8 mouse cellular contexts compared by ENCODE assay signal in the genomic region with DNA sequence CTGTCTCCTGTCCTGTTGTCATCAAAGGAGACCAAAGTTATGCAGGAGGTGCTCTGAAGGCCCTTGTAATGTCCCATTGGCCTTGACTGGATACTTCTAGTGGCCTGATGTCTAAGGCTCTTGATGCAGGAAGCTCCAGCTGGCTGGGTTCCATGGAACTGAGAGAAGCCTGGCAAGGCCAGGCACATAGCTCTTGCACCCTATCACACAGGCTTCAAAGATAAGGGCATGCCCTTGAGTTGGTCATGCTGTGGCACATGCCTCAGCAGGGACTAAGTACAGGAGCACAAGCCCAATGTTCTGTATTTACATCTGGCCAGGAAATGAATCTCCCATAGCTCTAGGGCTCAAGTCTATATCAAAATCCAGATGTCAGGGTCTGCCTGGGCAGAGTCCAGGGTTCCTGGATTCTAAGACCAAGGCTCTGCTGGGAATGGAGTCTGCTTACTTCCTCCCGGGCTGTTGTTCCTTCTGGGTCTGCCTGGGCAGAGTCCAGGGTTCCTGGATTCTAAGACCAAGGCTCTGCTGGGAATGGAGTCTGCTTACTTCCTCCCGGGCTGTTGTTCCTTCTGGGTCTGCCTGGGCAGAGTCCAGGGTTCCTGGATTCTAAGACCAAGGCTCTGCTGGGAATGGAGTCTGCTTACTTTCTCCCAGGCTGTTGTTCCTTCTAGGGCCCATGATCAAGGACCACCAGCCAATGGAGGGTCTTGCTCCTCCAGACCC. TPM values are rescaled to one million over a fixed set of nuclear protein-coding genes. Genes with fewer than 3 reads are reported as not detected.
A peak's percentile ranks its signal among the peaks of the same experiment; 100 is the strongest.
DNase-seq lines count a peak whose midpoint lies in the region; ATAC-seq and TF ChIP-seq lines count a peak whose summit lies in the region.
"Not testable (repeated sequence)": the region's sequence is repeated elsewhere in the genome, so short reads cannot be mapped to it uniquely, and the experiment has no call there.

No protein-coding gene starts in this region.

- not testable (repeated sequence) for H3K27ac ChIP-seq in MEL (ENCODE audit: control insufficient read depth, low read depth, low read length); intestine, embryonic 16.5 days (ENCODE audit: low read length); liver, embryonic 13.5 days
- H3K27ac ChIP-seq in heart, embryonic 15.5 days: peak overlapping the region; percentile 84

- ATAC-seq in heart, embryonic 15.5 days (replicated peaks; ENCODE audit: insufficient number of reproducible peaks, insufficient read depth, low FRiP score, low read depth): peak; percentile 89
- peak; percentile 86 for ATAC-seq in intestine, embryonic 16.5 days
- ATAC-seq in liver, embryonic 13.5 days (ENCODE audit: low read depth): 0 out of 2 replicates have a peak, but pooled peaks have one; percentile 29
- peak; percentile 88 for ATAC-seq in megakaryocyte-erythroid progenitor cell, adult 5-6 weeks (replicated peaks; ENCODE audit: low FRiP score, low TSS enrichment, poor library complexity, severe bottlenecking)

- H3K27me3 ChIP-seq in MEL (ENCODE audit: control insufficient read depth in 1 of 2, insufficient read depth in 2 of 2, low read length in 2 of 2); heart, embryonic 15.5 days; intestine, embryonic 16.5 days (replicated peaks; ENCODE audit: control insufficient read depth, insufficient read depth, low read length); liver, embryonic 13.5 days: not testable (repeated sequence)

- not testable (repeated sequence) for H3K9me3 ChIP-seq in MEL (replicated peaks; ENCODE audit: insufficient read depth, low read length); heart, embryonic 15.5 days (replicated peaks); intestine, embryonic 16.5 days (ENCODE audit: control insufficient read depth, low read length); liver, embryonic 13.5 days (replicated peaks)

- H3K4me2 ChIP-seq in heart, embryonic 15.5 days; intestine, embryonic 16.5 days (ENCODE audit: low read depth, low read length); liver, embryonic 13.5 days: not testable (repeated sequence)

- DNase-seq in MEL (ENCODE audit: low read depth, low spot score): peak; percentile 28
- DNase-seq in adrenal gland, postnatal 36 days: peak; percentile 92
- peak; percentile 99 for DNase-seq in heart, adult 11 months
- not testable (repeated sequence) for DNase-seq in liver, embryonic 13.5 days
- DNase-seq in testis, postnatal 14 days (ENCODE audit: low spot score): peak; percentile 78

- not testable (repeated sequence) for H3K4me1 ChIP-seq in MEL (ENCODE audit: control insufficient read depth in 1 of 2, insufficient read depth in 2 of 2, low read length in 2 of 2); intestine, embryonic 16.5 days (ENCODE audit: control insufficient read depth, insufficient read depth, low read length)
- peaks cover 28% of the 10 kb centered on the region for H3K4me1 ChIP-seq in heart, embryonic 15.5 days (replicated peaks)
- H3K4me1 ChIP-seq in liver, embryonic 13.5 days (replicated peaks): peaks cover 15% of the 10 kb centered on the region

- not testable (repeated sequence) for TF ChIP-seq RAD21 in MEL (IDR thresholded peaks at IDR 0.05; ENCODE audit: low read depth, low read length)

- not testable (repeated sequence) for H3K4me3 ChIP-seq in MEL (ENCODE audit: control insufficient read depth in 1 of 2, insufficient read depth in 1 of 2, low read depth in 2 of 2, low read length in 2 of 2); heart, embryonic 15.5 days; intestine, embryonic 16.5 days (ENCODE audit: low read length); liver, embryonic 13.5 days (replicated peaks)

- TF ChIP-seq EP300 in MEL (IDR thresholded peaks at IDR 0.05; ENCODE audit: low read depth in 1 of 2, low read length in 2 of 2): not testable (repeated sequence)

- not testable (repeated sequence) for H3K79me2 ChIP-seq in MEL (ENCODE audit: control insufficient read depth, insufficient read depth, low read length, poor library complexity)

- TF ChIP-seq POLR2A in MEL (IDR thresholded peaks at IDR 0.05; ENCODE audit: control insufficient read depth in 1 of 2, insufficient read depth in 1 of 2, low read depth in 1 of 2, low read length in 2 of 2, poor library complexity in 1 of 2): not testable (repeated sequence)

- not testable (repeated sequence) for H3K9ac ChIP-seq in MEL (ENCODE audit: control insufficient read depth, low read depth, low read length, poor library complexity, severe bottlenecking); heart, embryonic 15.5 days; intestine, embryonic 16.5 days (ENCODE audit: low read depth, low read length); liver, embryonic 13.5 days

- TF ChIP-seq CTCF in MEL (IDR thresholded peaks at IDR 0.05 in 2 of 3, conservative IDR thresholded peaks at IDR 0.05 in 1 of 3; ENCODE audit: control insufficient read depth in 1 of 3, insufficient read depth in 1 of 3, low read depth in 2 of 3, low read length in 3 of 3, poor library complexity in 1 of 3, severe bottlenecking in 1 of 3): not testable (repeated sequence)

- 63% methylated on average over 2 of the region's 2 CpGs for WGBS in heart, embryonic 15.5 days
- WGBS in intestine, embryonic 16.5 days: 83% methylated on average over 1 of the region's 2 CpGs
- WGBS in liver, embryonic 13.5 days (ENCODE audit: insufficient replicate concordance): 73% methylated on average over 2 of the region's 2 CpGs

- not testable (repeated sequence) for H3K36me3 ChIP-seq in MEL (ENCODE audit: control insufficient read depth in 1 of 2, insufficient read depth in 2 of 2, low read length in 2 of 2); intestine, embryonic 16.5 days (ENCODE audit: control insufficient read depth, insufficient read depth, low read length)
- H3K36me3 ChIP-seq in heart, embryonic 15.5 days: peaks cover 14% of the 10 kb centered on the region
- peaks cover 27% of the 10 kb centered on the region for H3K36me3 ChIP-seq in liver, embryonic 13.5 days

TF ChIP-seq in MEL, 35 proteins besides CTCF, POLR2A, EP300 and RAD21:
- TF ChIP-seq MAX (IDR thresholded peaks at IDR 0.05; ENCODE audit: low read length): peak; percentile 35; the same call in 1 of the 2 replicates

RNA-seq across cellular contexts. Expression of a gene that starts 41.3 kb away (rescaled TPM):
- total RNA-seq in MEL (2012; rRNA removed): 124 TPM in 2 replicates
- polyA plus RNA-seq in MEL (2012; ENCODE audit: insufficient read depth in 1 of 2, insufficient read length in 2 of 2, low read depth in 1 of 2, low replicate concordance in 2 of 2, missing spikeins in 1 of 2): 100 to 1,000 TPM in 1 of 2 experiments, not detected in 1; 111 TPM
- 10 to 100 TPM; 60.2 to 71.2 TPM for total RNA-seq in adrenal gland, postnatal 36 days (2021)
- polyA plus RNA-seq in heart, embryonic 15.5 days (2015; fragmentation: Nextera tagmentation; extraction: Ambion mirVana): 83.8 and 101 TPM in 2 replicates
- polyA plus RNA-seq in intestine, embryonic 16.5 days (2015; fragmentation: Nextera tagmentation; extraction: Ambion mirVana): 136 and 145 TPM in 2 replicates
- 96.1 and 106 TPM in 2 replicates for polyA plus RNA-seq in liver, embryonic 13.5 days (2015; fragmentation: Nextera tagmentation; extraction: Ambion mirVana)
- 78.1 and 94.5 TPM in 2 replicates for total RNA-seq in megakaryocyte-erythroid progenitor cell, adult 5-6 weeks (2014; fragmentation: Nextera tagmentation)
- total RNA-seq in megakaryocyte-erythroid progenitor cell, adult 5-6 weeks (2017): 145 and 151 TPM in 2 replicates

RNA-seq across cellular contexts. Expression of a gene that starts 54.8 kb away (rescaled TPM):
- total RNA-seq in MEL (2012; rRNA removed): 10.8 TPM in 2 replicates
- polyA plus RNA-seq in MEL (2012; ENCODE audit: insufficient read depth in 1 of 2, insufficient read length in 2 of 2, low read depth in 1 of 2, low replicate concordance in 2 of 2, missing spikeins in 1 of 2): 10 to 100 TPM in 1 of 2 experiments, not detected in 1; 22.5 TPM
- total RNA-seq in adrenal gland, postnatal 36 days (2021): 10 to 100 TPM; 75.7 to 89.5 TPM
- polyA plus RNA-seq in heart, embryonic 15.5 days (2015; fragmentation: Nextera tagmentation; extraction: Ambion mirVana): 53.7 and 59.5 TPM in 2 replicates
- polyA plus RNA-seq in intestine, embryonic 16.5 days (2015; fragmentation: Nextera tagmentation; extraction: Ambion mirVana): 26.6 and 27.3 TPM in 2 replicates
- polyA plus RNA-seq in liver, embryonic 13.5 days (2015; fragmentation: Nextera tagmentation; extraction: Ambion mirVana): 29.9 and 33.8 TPM in 2 replicates
- 30.8 and 35.1 TPM in 2 replicates for total RNA-seq in megakaryocyte-erythroid progenitor cell, adult 5-6 weeks (2014; fragmentation: Nextera tagmentation)
- total RNA-seq in megakaryocyte-erythroid progenitor cell, adult 5-6 weeks (2017): 14.4 and 20.5 TPM in 2 replicates

Comparison
In these comparisons a context has a peak if more than half of its experiments do, and no peak if none do; other contexts are left out.
1. ATAC-seq: peak in every context shown above with its lines; median percentile 89 in heart, embryonic 15.5 days; 88 in megakaryocyte-erythroid progenitor cell, adult 5-6 weeks; 86 in intestine, embryonic 16.5 days; 29 in liver, embryonic 13.5 days.